Mouse (Mus musculus) ES-E14 (cell line): ENCODE data around the gene Fyttd1.

ENCODE experiments used
- CHD2 ChIP-seq: IDR thresholded peaks from 2 replicates; pipeline ENCODE4 v1.6.1; 2014; ENCODE audit warnings: mild to moderate bottlenecking, low read depth, low read length, inconsistent platforms
- ZC3H11A ChIP-seq: IDR thresholded peaks from 2 replicates; pipeline ENCODE4 v1.6.1; 2012; ENCODE audit warnings: low read depth, mild to moderate bottlenecking, inconsistent platforms, low read length, borderline replicate concordance

- TF ChIP-seq ZC3H11A (no peak), CHD2 (no peak)
These were observed 24.2 kb downstream of the Fyttd1 start for GRCm38 (mm10) chr16:32901360-32902050.
